Mouse (Mus musculus) testis, adult 2 months (tissue): ENCODE measurements around the gene Rxrb. TPM values are rescaled to one million over a fixed set of nuclear protein-coding genes. Genes with fewer than 3 reads are reported as not detected.
"Not testable (repeated sequence)": the region's sequence is repeated elsewhere in the genome, so short reads cannot be mapped to it uniquely, and the experiment has no call there.

Experiments
- H3K27ac ChIP-seq: fragments of 200-500 bp; 2 replicates; pipeline ENCODE4 v1.5.1; 2012; ENCODE audit warnings: low read depth, low read length; ENCODE audit not compliant: control insufficient read depth, insufficient read depth
- H3K27me3 ChIP-seq: fragments of 200-500 bp; 2 replicates; pipeline ENCODE4 v1.6.1; 2012; ENCODE audit warnings: mild to moderate bottlenecking, low read length, moderate library complexity; ENCODE audit not compliant: control insufficient read depth, insufficient read depth
- H3K36me3 ChIP-seq: fragments of 200-500 bp; 2 replicates; pipeline ENCODE4 v1.6.1; 2012; ENCODE audit warnings: mild to moderate bottlenecking, low read length; ENCODE audit not compliant: control insufficient read depth, insufficient read depth
- H3K4me1 ChIP-seq: fragments of 200-500 bp; 2 replicates; pipeline ENCODE4 v1.6.1; 2012; ENCODE audit warnings: low read length; ENCODE audit not compliant: control insufficient read depth, insufficient read depth
- H3K4me3 ChIP-seq: fragments of 200-500 bp; 2 replicates; pipeline ENCODE4 v1.5.1; 2012; ENCODE audit warnings: low read depth, mild to moderate bottlenecking, low read length, moderate library complexity, mixed read lengths; ENCODE audit not compliant: control insufficient read depth
- CTCF ChIP-seq: fragments of 200-500 bp; IDR thresholded peaks from 2 replicates; pipeline ENCODE4 v1.5.1; 2012; ENCODE audit warnings: low read depth, mild to moderate bottlenecking, inconsistent platforms, low read length, moderate library complexity; ENCODE audit not compliant: control insufficient read depth, insufficient read depth, insufficient replicate concordance
- POLR2A ChIP-seq: fragments of 200-500 bp; IDR thresholded peaks from 2 replicates; pipeline ENCODE4 v1.6.1; 2012; ENCODE audit warnings: low read depth, mild to moderate bottlenecking, inconsistent platforms, low read length, moderate library complexity; ENCODE audit not compliant: control insufficient read depth
- polyA plus RNA-seq: library from polyadenylated mRNA; depleted of rRNA; stranded (reverse); fragments of >200 nt; gene quantifications from 2 replicates; pipeline ENCODE4 v1.2.3, GENCODE M21; 2012; rRNA removed

The Rxrb gene
- 25.5 and 28.0 TPM in 2 replicates for polyA plus RNA-seq

- Histone ChIP-seq H3K27ac (peak within 1 kb of the TSS; percentile 93), H3K27me3 (no peaks in the 10 kb centered on the region), H3K36me3 (no peaks in the 10 kb centered on the region), H3K4me1 (peaks cover 34% of the 10 kb centered on the region), H3K4me3 (peak within 1 kb of the TSS; percentile 82)
- TF ChIP-seq CTCF (no peak), POLR2A (peak; percentile 94)
These were observed at the start of gene Rxrb, which contains the start of gene Slc39a7 for GRCm38 (mm10) chr17:34031465-34032173. Gene Rxrb (plus strand): TSS chr17:34031812. Gene Slc39a7 (minus strand): TSS chr17:34031682.

GRCm38 (mm10) chr17:33982136-33982535 lies 49.5 kb upstream of the Rxrb start:
- H3K27me3 ChIP-seq, H3K27ac ChIP-seq, H3K4me1 ChIP-seq, H3K4me3 ChIP-seq, H3K36me3 ChIP-seq: not testable (repeated sequence)
- peak; percentile 68; the same call in 1 of the 2 replicates for TF ChIP-seq CTCF

- no peak overlapping the region for H3K27ac ChIP-seq
- no peaks in the 10 kb centered on the region for H3K27me3 ChIP-seq
- no peaks in the 10 kb centered on the region for H3K4me1 ChIP-seq
- H3K4me3 ChIP-seq: no peak overlapping the region
- H3K36me3 ChIP-seq: no peaks in the 10 kb centered on the region
- TF ChIP-seq CTCF (peak; percentile 51; the same call in 1 of the 2 replicates), POLR2A (no peak)
These were observed 39.6 kb upstream of the Rxrb start for GRCm38 (mm10) chr17:33991788-33992664.

- no peak overlapping the region for H3K4me3 ChIP-seq
- peaks cover 5% of the 10 kb centered on the region for H3K4me1 ChIP-seq
- H3K27ac ChIP-seq: no peak overlapping the region
- no peak for TF ChIP-seq POLR2A
- no peak for TF ChIP-seq CTCF
- H3K36me3 ChIP-seq: no peaks in the 10 kb centered on the region
- no peaks in the 10 kb centered on the region for H3K27me3 ChIP-seq
These were observed 36.7 kb upstream of the Rxrb start for GRCm38 (mm10) chr17:33994959-33995358.

- Histone ChIP-seq H3K36me3 (no peaks in the 10 kb centered on the region), H3K4me3 (no peak overlapping the region), H3K27ac (no peak overlapping the region), H3K27me3 (no peaks in the 10 kb centered on the region), H3K4me1 (peaks cover 9% of the 10 kb centered on the region)
- TF ChIP-seq CTCF: no peak
- TF ChIP-seq POLR2A: no peak
These were observed 36.0 kb upstream of the Rxrb start for GRCm38 (mm10) chr17:33995651-33996050.

GRCm38 (mm10) chr17:33997025-33997424 lies 34.6 kb upstream of the Rxrb start:
- H3K4me1 ChIP-seq, H3K27ac ChIP-seq, H3K4me3 ChIP-seq, H3K36me3 ChIP-seq, H3K27me3 ChIP-seq: not testable (repeated sequence)

GRCm38 (mm10) chr17:33998697-33999096 lies 32.9 kb upstream of the Rxrb start:
- not testable (repeated sequence) for H3K4me3 ChIP-seq, H3K27me3 ChIP-seq, H3K27ac ChIP-seq, H3K4me1 ChIP-seq, H3K36me3 ChIP-seq
